Mouse (Mus musculus): Measurements from ENCODE around the gene Trip11. TPM values are rescaled to one million over a fixed set of nuclear protein-coding genes. Genes with fewer than 3 reads are reported as not detected.
"Not testable (repeated sequence)": the region's sequence is repeated elsewhere in the genome, so short reads cannot be mapped to it uniquely, and the experiment has no call there.

Trip11 gene
- total RNA-seq (2021): 10 to 100 TPM; 17.6 to 19.4 TPM
- long read RNA-seq, experiment 1, partial matches to known transcripts: 4 of 5 reads
- long read RNA-seq, experiment 1, other reads (novel, unspliced or antisense): 1 of 5 reads
- long read RNA-seq, experiment 2, full-length matches to known transcripts: 1 of 4 reads
- long read RNA-seq, experiment 2, partial matches to known transcripts: 2 of 4 reads
- long read RNA-seq, experiment 2, other reads (novel, unspliced or antisense): 1 of 4 reads

DNA sequence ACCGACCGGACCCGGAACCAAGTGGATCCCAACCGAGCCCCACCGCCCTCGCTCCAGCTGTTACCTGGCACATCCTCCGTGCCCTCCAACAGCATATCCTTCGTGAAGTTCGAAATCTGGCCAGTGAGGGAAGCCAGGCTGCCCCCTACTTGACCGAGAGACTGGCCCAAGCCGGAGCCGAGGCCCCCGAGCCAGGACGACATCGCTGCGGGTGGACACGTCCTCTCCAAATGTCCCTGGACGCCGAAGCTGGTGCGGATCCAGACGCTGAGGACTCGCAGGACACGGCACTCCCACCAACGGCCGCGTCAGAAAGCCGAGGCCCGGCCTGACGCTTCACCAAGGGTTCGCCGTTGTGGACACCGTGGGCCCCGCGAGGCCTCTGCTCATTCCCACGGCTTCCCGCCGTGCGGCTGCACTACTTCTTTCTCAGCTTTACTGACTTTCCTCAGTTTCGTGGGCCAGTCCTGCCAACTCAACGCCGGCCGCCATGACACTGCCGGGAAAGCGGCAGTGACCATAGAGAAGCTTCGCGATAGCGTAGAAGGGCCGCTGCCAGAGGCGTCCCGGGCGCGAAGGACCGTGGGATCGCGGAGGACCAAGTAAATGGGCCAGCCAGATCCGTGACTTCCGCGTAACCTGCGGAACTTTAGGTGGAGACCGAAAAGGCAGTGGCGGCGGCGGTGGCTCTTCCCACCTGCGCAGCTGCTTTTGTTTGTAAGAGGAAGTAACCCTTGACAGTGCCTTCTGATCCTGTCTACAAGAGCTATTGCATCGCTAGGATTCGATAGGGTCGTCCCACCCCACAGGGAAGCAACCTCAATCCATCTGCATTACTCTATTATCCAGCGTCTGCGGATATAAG lies at the start of gene Trip11:
Gene Trip11 (minus strand): TSS at position 642 of the 865 bp plus-strand sequence.
- intact Hi-C loops (cut with DNase I; ENCODE audit: low total_unique reads): no loop called here
- peak; percentile 92 for DNase-seq

DNA sequence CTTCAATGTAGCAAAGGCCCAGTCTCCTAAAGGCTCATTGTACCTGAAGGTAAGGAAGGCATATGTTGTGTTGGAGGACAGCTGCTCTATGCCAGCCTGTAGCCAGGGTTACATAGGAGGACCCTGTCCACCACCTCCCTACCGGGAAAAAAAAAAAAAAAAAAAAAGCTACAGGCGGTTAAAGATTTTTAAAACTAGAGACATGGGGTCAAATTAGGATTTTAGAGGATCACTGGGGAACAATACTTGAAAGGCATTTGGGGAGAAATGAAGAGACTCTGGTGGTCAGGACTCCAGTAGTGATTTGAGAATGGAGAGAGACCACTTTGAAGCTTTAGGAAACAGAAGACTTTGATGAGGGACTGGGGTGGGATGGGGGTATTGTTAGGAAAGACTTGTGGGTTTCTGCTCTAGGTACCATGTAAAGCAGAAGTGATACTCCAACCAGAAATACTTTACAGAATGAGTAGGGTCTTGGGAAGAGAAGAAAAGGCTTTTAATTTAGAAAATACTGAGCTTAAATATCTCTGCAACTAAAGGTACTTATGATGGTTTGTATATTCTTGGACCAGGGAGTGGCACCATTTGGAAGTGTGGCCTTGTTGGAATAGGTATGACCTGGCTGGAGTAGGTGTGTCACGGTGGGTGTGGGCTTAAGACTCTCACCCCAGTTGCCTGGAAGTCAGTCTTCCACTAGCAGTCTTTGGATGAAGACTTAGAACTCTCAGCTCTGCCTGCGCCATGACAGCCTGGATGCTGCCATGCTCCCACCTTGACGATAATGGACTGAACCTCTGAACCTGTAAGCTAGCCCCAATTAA lies 46.1 kb upstream of the Trip11 start:
- intact Hi-C loops (cut with DNase I; ENCODE audit: low total_unique reads); DNase-seq: not testable (repeated sequence)

DNA sequence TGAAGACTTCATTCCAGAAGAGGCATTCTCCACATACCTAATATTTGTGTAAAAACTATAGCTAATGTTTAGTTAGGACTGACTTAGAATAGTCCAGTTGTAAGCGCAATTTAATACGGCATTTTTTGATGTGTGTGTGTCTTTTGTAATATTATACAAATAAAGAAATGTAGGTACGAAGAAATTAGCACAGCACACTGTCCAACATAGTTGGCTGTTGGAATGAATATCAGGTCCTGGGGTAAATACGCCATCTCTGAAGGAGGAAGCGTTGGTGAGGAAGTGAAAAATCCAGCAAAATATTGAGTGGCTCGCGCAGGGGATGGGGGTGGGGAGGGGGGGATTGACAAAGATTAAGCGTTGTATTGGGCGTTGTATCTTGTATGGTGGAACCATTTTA lies 45.5 kb upstream of the Trip11 start:
- DNase-seq: no peak
- intact Hi-C loops (cut with DNase I; ENCODE audit: low total_unique reads): no loop called here

DNA sequence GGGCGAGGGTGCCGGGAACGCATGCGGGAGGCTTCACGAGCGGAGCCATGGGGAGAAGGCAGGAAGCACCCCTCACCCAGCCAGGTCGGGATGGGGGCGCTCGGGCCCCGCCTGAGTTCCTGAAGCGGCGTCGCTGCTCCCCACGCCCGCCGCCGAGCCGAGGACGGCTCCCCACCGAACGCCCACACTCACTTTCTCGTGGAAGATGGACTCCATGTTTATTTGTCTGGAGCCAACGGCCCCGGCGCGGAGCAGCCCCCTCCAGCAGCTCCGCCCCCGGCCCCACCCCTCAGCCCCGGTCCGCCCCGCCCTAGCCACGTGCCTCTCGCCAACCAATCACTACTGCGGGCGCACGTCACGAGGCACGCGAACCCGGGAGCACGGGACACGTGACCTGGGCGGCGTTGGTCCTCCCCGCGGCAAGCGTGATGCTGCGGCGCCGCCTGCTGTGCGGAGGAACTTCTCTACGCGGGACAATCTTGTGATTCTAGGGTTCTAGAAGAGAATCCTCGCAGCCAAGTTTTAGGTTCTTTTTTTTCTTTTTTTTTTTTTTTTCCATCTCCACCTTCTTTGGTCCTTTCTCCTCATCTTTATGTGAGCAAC lies 45.0 kb upstream of the Trip11 start, which contains the start of gene Atxn3:
Gene Atxn3 (minus strand): TSS at position 305 of the 603 bp plus-strand sequence.
- intact Hi-C loops (cut with DNase I; ENCODE audit: low total_unique reads): no loop called here
- peak; percentile 99 for DNase-seq

DNA sequence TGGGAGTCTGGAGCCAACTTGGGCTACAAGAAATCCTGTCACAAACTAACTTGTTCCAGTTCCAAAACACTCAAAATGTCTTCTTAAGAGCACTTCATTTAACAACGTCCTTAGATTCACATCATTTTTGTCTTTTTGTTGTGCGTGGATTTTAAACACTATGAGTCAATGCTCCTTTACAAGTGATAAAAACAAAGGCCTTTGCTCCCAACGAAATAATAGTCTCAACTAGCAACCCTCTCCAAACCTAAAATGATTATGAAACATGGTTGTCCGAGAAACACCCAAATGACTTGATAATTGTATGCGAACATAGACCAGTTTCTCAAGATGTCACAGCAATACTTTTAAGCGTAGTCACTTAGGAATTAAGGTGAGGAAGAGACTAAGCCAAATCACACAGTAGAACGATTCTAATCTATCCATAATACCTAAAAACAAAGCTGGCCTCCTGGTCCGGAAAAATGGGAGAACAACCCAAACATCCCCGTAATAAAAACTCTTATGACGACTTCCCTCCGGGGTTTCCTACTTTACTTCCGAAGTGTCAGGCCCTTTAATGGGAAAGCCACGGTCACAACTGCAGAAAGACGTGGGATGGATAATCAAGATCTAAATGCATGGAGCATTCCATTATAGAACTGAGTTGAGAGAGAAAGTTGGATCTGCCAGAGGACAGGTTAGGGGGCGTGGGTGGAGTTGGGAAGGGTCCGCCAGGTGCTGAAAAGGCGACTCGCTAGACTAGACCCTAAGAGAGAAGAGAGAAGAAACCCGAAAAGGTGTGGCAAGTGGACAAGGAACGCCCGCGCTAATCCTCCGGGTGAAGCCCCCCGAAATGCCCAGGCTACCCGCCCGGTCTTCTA lies 44.2 kb upstream of the Trip11 start:
- no peak for DNase-seq
- intact Hi-C loops (cut with DNase I; ENCODE audit: low total_unique reads): no loop called here

DNA sequence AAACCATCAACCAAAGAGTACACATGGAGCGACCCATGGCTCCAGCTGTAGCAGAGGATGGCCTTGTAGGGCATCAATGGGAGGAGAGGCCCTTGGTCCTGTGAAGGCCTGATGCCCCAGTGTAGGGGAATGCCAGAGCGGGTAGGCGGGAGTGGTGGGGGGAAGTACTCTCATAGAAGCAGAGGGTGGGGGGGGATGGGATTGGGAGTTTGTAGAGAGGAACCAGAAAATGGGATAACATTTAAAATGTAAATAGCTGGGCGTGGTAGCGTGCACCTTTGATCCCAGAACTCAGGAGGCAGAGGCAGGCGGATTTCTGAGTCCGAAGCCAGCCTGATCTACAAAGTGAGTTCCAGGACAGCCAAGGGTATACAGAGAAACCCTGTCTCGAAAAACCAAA lies 42.8 kb upstream of the Trip11 start:
- DNase-seq; intact Hi-C loops (cut with DNase I; ENCODE audit: low total_unique reads): not testable (repeated sequence)

DNA sequence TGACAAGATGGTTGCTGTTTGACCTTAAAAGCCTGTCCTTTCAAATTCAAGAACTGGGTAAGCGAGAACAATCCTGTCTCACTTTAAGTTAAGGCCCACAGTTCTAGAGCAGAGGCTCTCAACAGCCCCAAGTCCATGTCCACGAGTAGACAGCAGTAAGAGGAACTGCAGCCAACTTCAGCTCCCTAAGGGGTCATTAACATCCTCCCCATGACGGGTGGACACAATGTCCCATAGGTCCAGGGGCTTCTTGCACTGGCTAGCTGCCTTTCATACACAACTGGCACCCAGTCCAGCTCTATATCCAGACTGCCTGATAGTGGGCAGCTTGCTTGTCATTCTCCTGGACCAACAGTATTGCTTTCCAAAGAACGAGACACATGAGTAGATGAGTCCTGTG lies 35.7 kb upstream of the Trip11 start:
- DNase-seq: no peak
- intact Hi-C loops (cut with DNase I; ENCODE audit: low total_unique reads): no loop called here

DNA sequence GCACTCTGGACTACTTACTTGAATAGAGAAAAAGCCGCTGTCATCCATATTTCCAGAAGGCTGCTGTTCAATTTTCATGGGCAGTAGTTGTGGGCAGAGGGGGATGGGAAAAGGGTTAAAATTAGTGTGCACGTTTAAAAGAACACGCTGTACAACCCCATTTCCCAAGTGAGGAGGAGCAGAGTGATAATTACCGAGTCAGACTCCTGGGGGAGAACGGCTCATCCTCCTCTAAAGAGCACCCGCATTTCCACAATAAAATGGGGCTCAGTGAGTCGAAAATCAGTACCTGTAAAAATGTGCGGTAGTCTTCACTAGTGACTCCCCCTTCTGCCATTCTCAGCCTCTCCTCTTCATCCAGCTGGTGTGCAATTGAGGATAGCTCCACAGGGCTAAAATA lies 34.9 kb upstream of the Trip11 start:
- no peak for DNase-seq
- intact Hi-C loops (cut with DNase I; ENCODE audit: low total_unique reads): no loop called here

DNA sequence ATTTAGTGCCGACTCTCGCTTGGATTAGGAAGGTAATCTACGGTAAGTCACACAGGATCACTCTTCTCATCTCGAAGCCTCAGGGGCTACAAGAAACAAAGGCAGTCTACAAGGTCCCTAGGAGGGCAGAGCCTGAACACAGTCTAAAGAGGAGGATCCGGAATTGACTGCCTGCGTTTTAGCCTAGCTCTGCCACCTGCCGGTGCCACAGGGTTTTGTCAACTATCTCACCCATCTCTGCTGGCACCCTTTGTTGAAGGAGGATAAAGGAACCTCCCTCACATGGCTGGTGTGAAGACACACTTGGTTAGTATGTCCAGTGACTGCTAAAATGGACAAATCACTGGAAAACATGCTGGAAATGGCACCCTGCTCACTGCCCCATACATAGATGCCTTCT lies 24.5 kb upstream of the Trip11 start:
- intact Hi-C loops (cut with DNase I; ENCODE audit: low total_unique reads): no loop called here
- DNase-seq: no peak

DNA sequence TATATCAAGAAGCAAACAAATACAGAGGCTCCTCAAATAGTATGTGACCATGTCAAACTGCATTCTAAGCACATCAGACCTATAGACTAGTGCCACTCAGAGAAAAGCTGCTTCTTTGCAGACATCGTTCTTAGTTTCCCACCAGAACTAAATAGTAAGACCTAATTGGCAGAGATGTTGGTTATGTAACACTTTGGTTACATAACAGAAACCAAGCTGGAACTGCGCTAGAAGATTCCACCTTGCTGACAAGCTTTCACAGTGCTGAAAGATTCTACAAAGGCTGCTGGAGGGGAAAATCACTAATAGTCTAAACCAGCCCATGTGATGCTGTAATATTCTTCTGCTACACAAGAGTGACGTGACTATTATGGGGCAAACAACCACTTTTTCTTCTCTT lies 22.2 kb upstream of the Trip11 start:
- intact Hi-C loops (cut with DNase I; ENCODE audit: low total_unique reads): no loop called here
- DNase-seq: no peak

DNA sequence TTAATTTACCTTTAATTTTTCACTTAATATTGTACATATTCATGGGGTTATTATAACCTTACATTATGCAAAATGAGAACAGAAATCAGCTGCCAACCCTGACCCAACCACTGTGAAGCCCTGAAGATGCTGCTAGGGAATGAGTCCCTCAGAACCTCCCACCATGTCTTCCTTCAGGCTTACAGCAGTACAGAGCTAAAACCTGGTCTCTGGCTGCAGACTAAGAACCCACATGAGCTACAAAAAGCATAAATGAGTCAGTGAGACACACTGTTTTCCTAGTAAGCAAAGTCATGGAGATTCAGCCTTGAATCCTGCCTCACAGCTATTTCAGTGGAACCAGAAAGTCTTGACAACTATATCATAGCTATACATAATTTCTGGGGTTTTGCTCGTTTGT lies 15.4 kb upstream of the Trip11 start:
- DNase-seq: no peak
- intact Hi-C loops (cut with DNase I; ENCODE audit: low total_unique reads): no loop called here

DNA sequence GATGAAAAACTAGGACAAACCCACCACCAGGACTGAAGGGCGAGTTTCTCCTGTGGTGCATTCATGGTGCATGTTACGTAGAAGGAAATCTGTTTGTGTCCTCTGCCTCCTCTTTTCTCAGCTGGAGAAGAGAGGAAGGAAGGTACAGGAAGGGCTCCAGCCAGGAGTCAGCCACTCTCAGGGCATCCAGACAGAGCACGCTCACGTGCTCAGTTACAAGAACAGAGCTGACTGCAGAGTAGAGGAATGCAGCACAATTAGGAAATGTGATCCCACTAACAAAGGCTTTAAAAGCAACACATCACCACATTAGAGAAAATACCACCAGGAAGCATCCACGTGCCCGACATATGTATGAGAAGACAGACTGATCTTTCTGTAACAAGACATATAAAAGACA lies 9.2 kb upstream of the Trip11 start:
- intact Hi-C loops (cut with DNase I; ENCODE audit: low total_unique reads): no loop called here
- DNase-seq: no peak

DNA sequence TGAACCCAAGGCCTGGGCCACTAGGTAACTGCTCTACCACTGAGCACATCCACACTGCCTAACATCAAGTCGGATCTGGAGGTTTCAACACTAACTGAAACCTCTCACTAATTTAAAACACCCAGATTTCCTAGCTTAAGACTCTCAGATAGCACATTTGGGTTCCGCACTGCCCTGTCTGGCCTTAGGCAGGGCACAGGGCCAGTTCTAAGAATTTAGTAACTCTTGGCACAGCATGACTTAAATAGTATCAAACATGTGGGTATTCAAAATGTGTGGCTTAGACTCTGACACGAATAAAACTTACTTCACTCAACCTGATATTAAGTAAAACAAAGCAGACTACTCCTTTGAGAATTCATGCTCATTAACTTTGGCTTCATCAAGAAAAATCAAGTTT lies 6.8 kb upstream of the Trip11 start:
- DNase-seq: no peak
- intact Hi-C loops (cut with DNase I; ENCODE audit: low total_unique reads): no loop called here

DNA sequence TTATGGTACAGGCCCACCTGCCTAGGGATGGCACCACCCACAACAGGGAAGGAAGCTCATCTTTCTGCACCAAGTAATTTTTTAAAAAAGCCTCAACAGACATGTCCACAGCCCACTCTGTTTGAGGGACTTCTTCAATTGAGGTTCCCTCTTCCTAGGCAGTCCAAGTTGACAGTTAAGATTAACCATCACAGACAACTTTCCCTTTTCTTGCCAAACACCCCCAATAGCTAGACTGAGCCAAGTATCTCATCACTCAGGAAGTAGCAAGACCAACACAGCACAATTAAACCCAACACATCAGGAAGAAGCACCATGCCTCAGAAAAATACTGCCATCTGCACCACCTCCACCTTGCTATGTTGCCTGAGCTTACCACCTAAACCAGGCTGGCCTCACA lies 4.1 kb upstream of the Trip11 start:
- DNase-seq: no peak
- intact Hi-C loops (cut with DNase I; ENCODE audit: low total_unique reads): no loop called here

DNA sequence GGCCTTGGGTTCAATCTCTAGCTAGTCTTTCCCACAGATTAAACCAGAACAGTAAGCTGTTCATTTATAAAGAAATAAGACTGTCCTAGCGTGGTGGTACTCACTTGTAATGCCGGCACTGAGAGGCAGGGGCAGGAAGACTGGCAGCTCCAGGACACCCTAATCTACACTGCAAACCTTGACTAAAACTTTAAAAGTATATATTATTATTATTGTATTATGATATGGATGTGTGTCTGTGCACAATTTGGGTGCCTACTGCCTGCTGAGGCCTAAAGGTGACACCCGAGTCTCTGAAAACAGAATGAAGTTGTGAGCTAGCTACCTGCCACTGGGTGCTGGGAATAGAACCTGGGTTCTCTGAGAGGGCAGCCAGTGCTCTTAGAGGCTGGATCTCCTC lies 1.7 kb downstream of the Trip11 start:
- no peak for DNase-seq
- intact Hi-C loops (cut with DNase I; ENCODE audit: low total_unique reads): no loop called here

DNA sequence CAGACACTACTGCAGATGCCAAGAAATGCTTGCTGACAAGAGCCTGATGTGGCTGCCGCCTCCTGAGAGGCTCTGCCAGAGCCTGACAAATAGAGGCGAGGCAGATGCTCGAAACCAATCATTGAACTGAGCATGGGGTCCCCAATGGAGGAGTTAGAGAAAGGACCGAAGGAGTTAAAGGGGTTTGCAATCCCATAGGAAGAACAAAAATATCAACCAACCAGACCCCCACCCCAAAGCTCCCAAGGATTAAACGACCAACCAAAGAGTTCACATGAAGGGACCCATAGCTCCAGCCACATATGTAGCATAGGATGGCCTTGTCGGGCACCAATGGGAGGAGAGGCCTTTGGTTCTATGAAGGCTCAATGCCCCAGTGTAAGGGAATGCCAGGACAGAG lies 2.7 kb downstream of the Trip11 start:
- no peak for DNase-seq
- intact Hi-C loops (cut with DNase I; ENCODE audit: low total_unique reads): no loop called here

DNA sequence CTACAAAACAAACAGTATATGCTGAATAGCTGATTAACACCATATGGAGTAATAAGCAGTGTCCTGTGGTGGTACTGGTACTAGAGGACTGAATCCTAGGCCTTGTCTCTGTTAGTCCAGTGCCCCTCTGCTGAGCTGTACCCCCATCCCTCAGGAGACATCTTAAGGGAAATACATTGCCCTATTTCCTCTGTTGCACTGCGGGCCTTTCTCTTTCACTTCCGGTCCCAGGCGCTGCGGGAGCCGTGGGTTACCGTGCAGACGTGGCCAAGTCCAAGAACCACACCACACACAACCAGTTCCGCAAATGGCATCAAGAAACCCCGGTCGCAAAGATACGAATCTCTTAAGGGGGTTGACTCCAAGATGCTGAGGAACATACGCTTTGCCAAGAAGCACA lies 7.2 kb downstream of the Trip11 start:
- intact Hi-C loops (cut with DNase I; ENCODE audit: low total_unique reads): no loop called here
- DNase-seq: no peak

DNA sequence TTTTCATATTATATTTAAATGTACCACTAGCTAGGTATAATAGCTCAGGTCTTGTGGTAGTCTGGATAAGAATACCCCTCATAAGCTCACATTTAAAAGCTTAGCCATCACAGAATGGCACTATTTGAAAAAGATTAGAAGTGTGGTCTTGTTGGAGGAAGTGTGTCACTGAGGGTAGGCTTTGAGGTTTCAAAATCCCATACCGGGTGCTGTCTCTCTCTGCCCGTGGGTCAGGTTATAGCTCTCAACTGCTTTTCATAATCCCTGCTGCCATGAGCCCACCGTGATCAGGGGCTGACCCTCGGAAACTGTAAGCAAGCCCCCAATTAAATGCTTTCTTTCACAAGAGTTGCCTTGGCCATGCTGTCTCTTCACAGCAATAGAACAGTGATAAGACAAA lies 8.2 kb downstream of the Trip11 start:
- intact Hi-C loops (cut with DNase I; ENCODE audit: low total_unique reads): no loop called here

DNA sequence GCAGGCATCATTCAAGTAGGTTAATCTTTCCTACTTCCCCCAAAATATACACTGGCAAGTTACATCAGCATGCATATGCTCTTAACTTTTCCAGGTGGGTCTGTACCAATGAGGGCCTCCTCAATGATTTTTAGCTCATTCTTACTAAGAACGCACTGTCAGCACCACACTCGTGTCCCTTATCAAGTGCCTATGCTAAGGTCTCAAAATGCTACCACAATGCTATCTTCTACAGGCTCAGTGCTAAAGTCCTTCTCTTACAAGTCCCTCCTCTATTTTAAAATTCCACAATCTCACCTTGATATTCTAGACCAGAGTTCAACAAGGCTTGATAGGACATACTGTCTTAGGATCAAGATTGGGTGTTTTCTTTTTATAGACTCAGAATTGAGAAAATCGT lies 8.9 kb downstream of the Trip11 start:
- DNase-seq: no peak
- intact Hi-C loops (cut with DNase I; ENCODE audit: low total_unique reads): no loop called here

More for the DNA sequence above, 8.2 kb downstream of the Trip11 start:
- no peak for DNase-seq

Data from gastrocnemius, postnatal 14 days (tissue).